Mouse (Mus musculus) liver, adult 2 months (tissue): Measurements from ENCODE around the gene 4933428G20Rik. TPM values are rescaled to one million over a fixed set of nuclear protein-coding genes. Genes with fewer than 3 reads are reported as not detected.

ENCODE experiments used
- DNase-seq: peaks from one replicate; pipeline ENCODE4 v3.0.0-alpha.2; 2011; ENCODE audit warnings: low read depth, low spot score; ENCODE audit errors: extremely low read depth
- H3K27ac ChIP-seq: fragments of 200-500 bp; replicated peaks from 2 replicates; pipeline ENCODE4 v1.5.1; 2012; ENCODE audit warnings: low read depth, mild to moderate bottlenecking, control low read depth, inconsistent platforms, low read length; ENCODE audit not compliant: insufficient read depth
- H3K27me3 ChIP-seq: fragments of 200-500 bp; 2 replicates; pipeline ENCODE4 v1.6.1; 2012; ENCODE audit warnings: mild to moderate bottlenecking, moderate library complexity, low read length, inconsistent platforms; ENCODE audit not compliant: control insufficient read depth, insufficient read depth
- H3K36me3 ChIP-seq: fragments of 200-500 bp; 2 replicates; pipeline ENCODE4 v1.6.1; 2012; ENCODE audit warnings: low read length, inconsistent platforms; ENCODE audit not compliant: control insufficient read depth, insufficient read depth
- H3K4me1 ChIP-seq: fragments of 200-500 bp; 2 replicates; pipeline ENCODE4 v1.6.1; 2011; ENCODE audit warnings: low read length; ENCODE audit not compliant: control insufficient read depth, insufficient read depth
- H3K4me3 ChIP-seq: fragments of 200-500 bp; 2 replicates; pipeline ENCODE4 v1.5.1; 2011; ENCODE audit warnings: low read depth, mild to moderate bottlenecking, control low read depth, low read length, moderate library complexity; ENCODE audit not compliant: insufficient read depth
- H3K79me2 ChIP-seq: fragments of 200-500 bp; 2 replicates; pipeline ENCODE4 v1.6.1; 2012; ENCODE audit warnings: inconsistent platforms, mild to moderate bottlenecking, low read length, moderate library complexity; ENCODE audit not compliant: control insufficient read depth, insufficient read depth
- H3K9ac ChIP-seq: fragments of 200-500 bp; 2 replicates; pipeline ENCODE4 v1.6.1; 2012; ENCODE audit warnings: low read depth, mild to moderate bottlenecking, control low read depth, inconsistent platforms, low read length
- CTCF ChIP-seq: fragments of 200-500 bp; IDR thresholded peaks from 2 replicates; pipeline ENCODE4 v1.5.1; 2011; ENCODE audit warnings: low read depth, low read length, control low read depth
- POLR2A ChIP-seq: fragments of 200-500 bp; IDR thresholded peaks from 2 replicates; pipeline ENCODE4 v1.6.1; 2011; ENCODE audit warnings: low read length, control low read depth; ENCODE audit not compliant: insufficient read depth; ENCODE audit errors: extremely low read depth
- WGBS: fragments of 180-500 bp; shearing (Covaris S2); methylation state at CpG from one replicate; pipeline ENCODE4 v1.1.7; 2018; 5-methylcytosine and 5-hydroxymethylcytosine counted together
- polyA plus RNA-seq: library from polyadenylated mRNA; depleted of rRNA; stranded (reverse); fragments of >200 nt; gene quantifications from 2 replicates; pipeline ENCODE4 v1.2.3, GENCODE M21; 2012
- total RNA-seq: library from RNA; depleted of rRNA; stranded (reverse); fragments of >200 nt; gene quantifications from 2 replicates; pipeline ENCODE4 v1.2.3, GENCODE M21; 2014

Gene 4933428G20Rik
- total and polyA plus RNA-seq, 2 experiments: not detected

DNA sequence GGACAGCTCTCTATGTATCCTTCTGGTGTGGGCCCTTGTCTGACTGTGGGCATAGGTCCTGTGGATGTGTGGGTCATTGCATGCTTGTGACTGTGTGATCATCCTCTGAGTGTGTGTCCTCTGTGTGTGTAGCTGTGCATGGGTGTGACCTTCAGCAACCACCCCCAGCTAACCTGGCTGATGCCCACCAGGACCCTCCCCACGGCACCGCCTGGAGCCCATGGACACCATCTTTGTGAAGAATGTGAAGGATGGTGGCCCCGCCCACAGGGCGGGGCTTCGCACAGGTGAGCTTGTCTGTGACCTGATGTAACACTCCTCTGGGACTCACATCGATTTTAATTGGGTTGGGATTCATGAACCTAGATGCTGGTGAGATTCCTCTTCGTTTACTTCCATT, 52.2 kb downstream of the 4933428G20Rik start:
- Histone ChIP-seq H3K27me3 (no peaks in the 10 kb centered on the region), H3K4me1 (peaks cover 24% of the 10 kb centered on the region), H3K79me2 (peaks cover 10% of the 10 kb centered on the region; the same call in 1 of the 2 replicates), H3K9ac (no peak overlapping the region), H3K27ac (no peak overlapping the region), H3K4me3 (no peak overlapping the region), H3K36me3 (no peaks in the 10 kb centered on the region)
- no peak for TF ChIP-seq POLR2A
- TF ChIP-seq CTCF: no peak
- DNase-seq: no peak
- 88% methylated on average over 7 of the region's 7 CpGs for WGBS

DNA sequence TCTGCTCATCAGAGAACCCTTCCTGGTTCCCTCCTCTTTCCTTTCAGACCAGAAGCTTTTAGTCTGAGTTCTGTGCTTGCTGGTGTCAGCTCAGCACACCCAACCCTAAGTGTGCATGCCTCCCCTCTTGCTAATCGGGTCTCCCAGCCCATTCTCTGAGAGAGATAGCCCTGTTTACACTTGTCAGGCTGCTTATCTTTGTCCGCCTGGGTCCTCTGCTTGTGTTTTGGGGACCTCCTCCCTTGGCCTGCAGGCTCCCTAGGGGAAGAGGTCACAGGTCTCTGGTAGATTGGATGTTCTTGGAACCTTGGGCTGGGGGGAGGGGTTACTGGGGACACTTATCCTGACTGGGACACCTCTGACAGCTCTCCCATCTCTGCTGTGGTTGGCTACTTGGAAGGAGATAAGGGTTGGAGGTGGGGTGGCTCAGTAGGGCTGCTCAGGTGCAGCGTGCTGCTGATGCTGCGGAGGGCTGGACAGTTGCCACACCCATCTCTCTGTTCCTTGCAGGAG, 54.1 kb downstream of the 4933428G20Rik start:
- Histone ChIP-seq H3K4me1 (peaks cover 28% of the 10 kb centered on the region), H3K27me3 (no peaks in the 10 kb centered on the region), H3K27ac (no peak overlapping the region), H3K9ac (no peak overlapping the region), H3K36me3 (no peaks in the 10 kb centered on the region), H3K79me2 (peaks cover 6% of the 10 kb centered on the region; the same call in 1 of the 2 replicates), H3K4me3 (no peak overlapping the region)
- DNase-seq: no peak
- TF ChIP-seq POLR2A: no peak
- TF ChIP-seq CTCF: no peak
- 68% methylated on average over 4 of the region's 4 CpGs for WGBS

DNA sequence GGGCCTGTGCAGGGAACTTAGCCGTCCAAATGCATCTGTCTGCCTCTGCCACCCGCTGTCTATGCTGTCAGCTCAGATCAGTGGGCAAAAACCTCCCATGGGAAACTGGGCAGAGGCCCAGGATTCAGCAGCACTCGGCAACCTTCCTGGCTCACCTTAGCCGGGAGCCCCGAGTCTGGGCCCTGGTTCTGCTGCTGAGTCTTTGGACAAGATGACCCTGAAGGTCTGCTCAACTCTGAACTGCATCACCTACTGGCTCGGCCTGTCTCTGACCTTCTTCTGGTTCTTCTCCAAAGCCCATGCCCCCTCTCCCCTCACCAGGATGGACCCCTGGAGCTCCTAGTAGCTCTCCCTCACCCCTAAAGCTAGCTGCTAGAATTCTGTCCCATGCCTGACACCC, 54.5 kb downstream of the 4933428G20Rik start:
- TF ChIP-seq CTCF (no peak), POLR2A (no peak)
- H3K79me2 ChIP-seq: peaks cover 6% of the 10 kb centered on the region; the same call in 1 of the 2 replicates
- no peak overlapping the region for H3K27ac ChIP-seq
- no peak overlapping the region for H3K4me3 ChIP-seq
- H3K4me1 ChIP-seq: peaks cover 28% of the 10 kb centered on the region
- DNase-seq: no peak
- 73% methylated on average over 6 of the region's 6 CpGs for WGBS
- no peaks in the 10 kb centered on the region for H3K36me3 ChIP-seq
- H3K27me3 ChIP-seq: no peaks in the 10 kb centered on the region
- no peak overlapping the region for H3K9ac ChIP-seq

DNA sequence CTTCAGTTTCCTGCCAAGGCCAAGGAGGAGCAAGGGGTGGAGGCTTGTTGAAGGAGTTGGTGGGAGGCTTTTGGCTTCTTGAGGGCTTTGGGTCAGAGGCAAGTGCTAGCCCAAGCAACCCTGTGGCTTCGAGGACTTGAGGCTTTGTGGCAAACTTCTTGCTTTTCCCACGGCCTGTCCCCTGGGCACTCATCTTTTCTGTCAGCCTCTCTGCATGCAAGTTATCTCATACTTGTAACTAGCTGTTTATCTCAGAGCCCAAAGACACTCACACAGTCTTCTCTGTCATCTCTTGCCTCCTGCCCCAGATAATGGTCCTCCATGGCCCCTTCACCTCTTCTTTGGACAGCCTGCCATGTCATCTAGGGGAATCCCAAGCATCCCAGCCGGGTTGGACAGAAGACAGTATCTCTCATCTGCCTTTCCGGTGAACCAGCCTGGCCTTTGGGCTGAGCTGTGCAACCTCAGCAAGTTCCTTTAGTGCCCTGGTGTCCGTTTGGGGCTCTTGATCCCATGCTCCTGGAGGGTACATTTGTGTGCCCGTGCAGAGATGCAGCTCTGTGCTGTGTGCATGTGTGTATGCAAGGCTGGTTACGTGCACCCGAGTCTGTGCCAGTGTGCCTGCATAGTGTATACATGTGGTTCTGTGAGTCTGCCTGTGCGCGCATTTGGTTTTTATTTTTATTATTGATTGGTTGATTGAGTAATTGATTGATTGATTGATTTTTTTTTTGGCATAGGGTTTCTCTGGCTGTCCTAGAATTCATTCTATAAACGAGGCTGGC, 57.1 kb downstream of the 4933428G20Rik start:
- Histone ChIP-seq H3K27ac (peak overlapping the region; percentile 0; the same call in 1 of the 2 replicates), H3K79me2 (peaks cover 10% of the 10 kb centered on the region; the same call in 1 of the 2 replicates), H3K27me3 (no peaks in the 10 kb centered on the region), H3K36me3 (no peaks in the 10 kb centered on the region), H3K4me3 (no peak overlapping the region), H3K9ac (no peak overlapping the region), H3K4me1 (peaks cover 18% of the 10 kb centered on the region; the same call in 1 of the 2 replicates)
- DNase-seq: peak; percentile 75
- 23% methylated on average over 11 of the region's 11 CpGs for WGBS
- TF ChIP-seq CTCF (no peak), POLR2A (no peak)

DNA sequence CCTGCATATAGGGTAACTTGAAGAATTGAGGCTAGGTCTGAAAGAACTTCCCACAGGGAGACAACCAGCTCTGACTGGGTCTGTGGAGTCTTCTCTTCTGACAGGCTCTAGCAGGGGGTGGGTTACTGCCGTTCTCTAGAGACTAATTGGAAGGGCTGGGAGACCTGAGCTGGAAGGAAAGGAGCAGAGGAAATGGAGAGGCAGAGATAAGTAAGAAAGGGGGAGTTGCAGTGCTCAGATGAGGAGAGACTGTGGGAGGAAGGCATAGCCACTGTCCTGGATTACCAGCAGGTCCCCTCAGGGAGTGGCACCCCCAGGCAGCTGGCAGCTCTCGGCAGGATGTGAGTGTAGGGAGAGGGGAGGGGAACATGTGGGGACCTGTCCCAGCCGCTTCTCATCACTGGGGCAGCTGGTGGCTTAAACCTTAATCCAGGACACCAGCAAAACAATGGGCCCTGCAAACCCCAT, 58.4 kb downstream of the 4933428G20Rik start:
- H3K36me3 ChIP-seq: no peaks in the 10 kb centered on the region
- TF ChIP-seq CTCF (no peak), POLR2A (no peak)
- no peak for DNase-seq
- WGBS: 71% methylated on average over 3 of the region's 3 CpGs
- peak overlapping the region; percentile 66 for H3K4me3 ChIP-seq
- peak overlapping the region; percentile 29 for H3K27ac ChIP-seq
- H3K9ac ChIP-seq: peak overlapping the region; percentile 82; the same call in 1 of the 2 replicates
- H3K79me2 ChIP-seq: peaks cover 10% of the 10 kb centered on the region; the same call in 1 of the 2 replicates
- peaks cover 19% of the 10 kb centered on the region; the same call in 1 of the 2 replicates for H3K4me1 ChIP-seq
- no peaks in the 10 kb centered on the region for H3K27me3 ChIP-seq
